Mouse (Mus musculus) adrenal gland, adult 18-20 months (tissue): ENCODE results near the gene Sh2d5. TPM values are rescaled to one million over a fixed set of nuclear protein-coding genes. Genes with fewer than 3 reads are reported as not detected.

Source experiments
- total RNA-seq, 2 experiments: library from RNA; stranded (reverse); gene quantifications; 1 replicate in 1 of 2; 2 replicates in 1 of 2; pipeline ENCODE4 v1.2.3; 2021

Sh2d5 gene
- total RNA-seq, 2 experiments from 2014 or later, result 1.6 to 2.2 TPM

Other genes starting within 250 kb of the Sh2d5 start
- 100 to 1,000 TPM; 159 to 223 TPM for gene Hp1bp3, start 34.1 kb upstream of the Sh2d5 start, total RNA-seq
- 1 to 10 TPM; 2.8 to 3.6 TPM for gene Kif17, start within 50 bp of the Sh2d5 start, total RNA-seq
- gene Ddost, start 54.3 kb downstream of the Sh2d5 start, total RNA-seq, result 100 to 1,000 TPM; 115 to 119 TPM
- 100 to 1,000 TPM; 193 to 198 TPM for gene Pink1, start 75.9 kb downstream of the Sh2d5 start, total RNA-seq
- 10 to 100 TPM in 1 of 2 experiments, 1 to 10 TPM in 1; 8.9 to 10.0 TPM for gene Cda, start 117.6 kb downstream of the Sh2d5 start, total RNA-seq
- 1 to 10 TPM; 1.6 to 2.2 TPM for gene Fam43b, start 146.1 kb downstream of the Sh2d5 start, total RNA-seq
- 10 to 100 TPM; 56.3 to 59.3 TPM for gene Mul1, start 184.3 kb downstream of the Sh2d5 start, total RNA-seq
- 10 to 100 TPM; 20.3 to 29.6 TPM for gene Camk2n1, start 203.9 kb downstream of the Sh2d5 start, total RNA-seq